Mouse (Mus musculus): Measurements from ENCODE around the gene 3425401B19Rik. TPM values are rescaled to one million over a fixed set of nuclear protein-coding genes. Genes with fewer than 3 reads are reported as not detected.

3425401B19Rik gene
- total RNA-seq (2012; rRNA removed) (not detected in 2 replicates), polyA plus RNA-seq (2012; ENCODE audit: insufficient read depth in 1 of 2, insufficient read length in 2 of 2, low read depth in 1 of 2, low replicate concordance in 2 of 2, missing spikeins in 1 of 2) (not detected)

GRCm38 (mm10) chr14:32685124-32685826 lies at the start of gene 3425401B19Rik:
3425401B19Rik (minus strand) TSS chr14:32685293.
- TF ChIP-seq ZC3H11A (IDR thresholded peaks at IDR 0.05; ENCODE audit: low read depth, low read length): no peak
- no peak for TF ChIP-seq POLR2AphosphoS5 (IDR thresholded peaks at IDR 0.05; ENCODE audit: borderline replicate concordance, low read depth, low read length)
- no peak for TF ChIP-seq TCF12 (IDR thresholded peaks at IDR 0.05; ENCODE audit: low read depth, low read length)
- H3K4me1 ChIP-seq (ENCODE audit: control insufficient read depth in 1 of 2, insufficient read depth in 2 of 2, low read length in 2 of 2): no peaks in the 10 kb centered on the region
- no peaks in the 10 kb centered on the region for H3K9me3 ChIP-seq (replicated peaks; ENCODE audit: insufficient read depth, low read length)
- no peaks in the 10 kb centered on the region for H3K27me3 ChIP-seq (ENCODE audit: control insufficient read depth in 1 of 2, insufficient read depth in 2 of 2, low read length in 2 of 2)
- no peak within 1 kb of the TSS for H3K27ac ChIP-seq (ENCODE audit: control insufficient read depth, low read depth, low read length)
- no peak within 1 kb of the TSS for H3K9ac ChIP-seq (ENCODE audit: control insufficient read depth, low read depth, low read length, poor library complexity, severe bottlenecking)
- H3K36me3 ChIP-seq (ENCODE audit: control insufficient read depth in 1 of 2, insufficient read depth in 2 of 2, low read length in 2 of 2): no peaks in the 10 kb centered on the region
- DNase-seq (ENCODE audit: low read depth, low spot score): no peak
- no peak within 1 kb of the TSS for H3K4me3 ChIP-seq (ENCODE audit: control insufficient read depth in 1 of 2, insufficient read depth in 1 of 2, low read depth in 2 of 2, low read length in 2 of 2)
- H3K79me2 ChIP-seq (ENCODE audit: control insufficient read depth, insufficient read depth, low read length, poor library complexity): no peaks in the 10 kb centered on the region

GRCm38 (mm10) chr14:32732961-32733360 lies 47.9 kb upstream of the 3425401B19Rik start:
- Histone ChIP-seq H3K27me3 (ENCODE audit: control insufficient read depth in 1 of 2, insufficient read depth in 2 of 2, low read length in 2 of 2) (no peaks in the 10 kb centered on the region), H3K4me1 (ENCODE audit: control insufficient read depth in 1 of 2, insufficient read depth in 2 of 2, low read length in 2 of 2) (no peaks in the 10 kb centered on the region), H3K36me3 (ENCODE audit: control insufficient read depth in 1 of 2, insufficient read depth in 2 of 2, low read length in 2 of 2) (no peaks in the 10 kb centered on the region), H3K9me3 (replicated peaks; ENCODE audit: insufficient read depth, low read length) (no peaks in the 10 kb centered on the region), H3K9ac (ENCODE audit: control insufficient read depth, low read depth, low read length, poor library complexity, severe bottlenecking) (no peak overlapping the region), H3K27ac (ENCODE audit: control insufficient read depth, low read depth, low read length) (no peak overlapping the region), H3K4me3 (ENCODE audit: control insufficient read depth in 1 of 2, insufficient read depth in 1 of 2, low read depth in 2 of 2, low read length in 2 of 2) (no peak overlapping the region), H3K79me2 (ENCODE audit: control insufficient read depth, insufficient read depth, low read length, poor library complexity) (no peaks in the 10 kb centered on the region)
- DNase-seq (ENCODE audit: low read depth, low spot score): no peak
- TF ChIP-seq USF1 (IDR thresholded peaks at IDR 0.05; ENCODE audit: low read depth, low read length) (no peak), SMC3 (IDR thresholded peaks at IDR 0.05; ENCODE audit: low read depth, low read length) (no peak), HCFC1 (IDR thresholded peaks at IDR 0.05; ENCODE audit: low read depth, low read length) (no peak), EP300 (IDR thresholded peaks at IDR 0.05; ENCODE audit: low read depth in 1 of 2, low read length in 2 of 2) (no peak), NELFE (IDR thresholded peaks at IDR 0.05; ENCODE audit: low read depth, low read length) (no peak), POLR2AphosphoS2 (IDR thresholded peaks at IDR 0.05; ENCODE audit: low read length) (no peak)

GRCm38 (mm10) chr14:32726864-32727263 lies 41.8 kb upstream of the 3425401B19Rik start:
- Histone ChIP-seq H3K9ac (ENCODE audit: control insufficient read depth, low read depth, low read length, poor library complexity, severe bottlenecking) (no peak overlapping the region), H3K27me3 (ENCODE audit: control insufficient read depth in 1 of 2, insufficient read depth in 2 of 2, low read length in 2 of 2) (no peaks in the 10 kb centered on the region), H3K9me3 (replicated peaks; ENCODE audit: insufficient read depth, low read length) (no peaks in the 10 kb centered on the region), H3K79me2 (ENCODE audit: control insufficient read depth, insufficient read depth, low read length, poor library complexity) (no peaks in the 10 kb centered on the region), H3K27ac (ENCODE audit: control insufficient read depth, low read depth, low read length) (no peak overlapping the region), H3K4me3 (ENCODE audit: control insufficient read depth in 1 of 2, insufficient read depth in 1 of 2, low read depth in 2 of 2, low read length in 2 of 2) (no peak overlapping the region), H3K36me3 (ENCODE audit: control insufficient read depth in 1 of 2, insufficient read depth in 2 of 2, low read length in 2 of 2) (no peaks in the 10 kb centered on the region), H3K4me1 (ENCODE audit: control insufficient read depth in 1 of 2, insufficient read depth in 2 of 2, low read length in 2 of 2) (no peaks in the 10 kb centered on the region)
- TF ChIP-seq MAZ (IDR thresholded peaks at IDR 0.05; ENCODE audit: low read depth, low read length) (no peak), USF2 (IDR thresholded peaks at IDR 0.05; ENCODE audit: borderline replicate concordance in 1 of 2, insufficient read depth in 1 of 2, low read depth in 1 of 2, low read length in 2 of 2) (no peak), UBTF (IDR thresholded peaks at IDR 0.05; ENCODE audit: borderline replicate concordance, insufficient read depth, low read depth, low read length) (no peak), CHD2 (IDR thresholded peaks at IDR 0.05; ENCODE audit: low read length) (no peak), GABPA (IDR thresholded peaks at IDR 0.05; ENCODE audit: low read depth, low read length) (no peak), POLR2A (IDR thresholded peaks at IDR 0.05; ENCODE audit: control insufficient read depth in 1 of 2, insufficient read depth in 1 of 2, low read depth in 1 of 2, low read length in 2 of 2, poor library complexity in 1 of 2) (no peak), SIN3A (IDR thresholded peaks at IDR 0.05; ENCODE audit: low read length) (no peak), MYB (IDR thresholded peaks at IDR 0.05; ENCODE audit: low read depth, low read length) (no peak), POLR2AphosphoS2 (IDR thresholded peaks at IDR 0.05; ENCODE audit: low read length) (no peak)
- DNase-seq (ENCODE audit: low read depth, low spot score): no peak

Data from MEL (cell line).